16 mouse cellular contexts compared by ENCODE assay signal in genomic region chr2:152793381-152793780, GRCm38 (mm10). TPM values are rescaled to one million over a fixed set of nuclear protein-coding genes. Genes with fewer than 3 reads are reported as not detected.
DNase-seq lines count a peak whose midpoint lies in the region; ATAC-seq and TF ChIP-seq lines count a peak whose summit lies in the region.
"Had no signal": no experiment of that assay in that cellular context is flagged by ENCODE, and none has a peak within 500 bp of the region (broad histone marks: within the 10 kb centered on the region; RNA-seq: fewer than 3 reads in every experiment).

No protein-coding gene starts in this region.

- H3K27ac ChIP-seq in heart, postnatal 0 days (ENCODE audit: low read depth), result peak overlapping the region; percentile 69; the same call in 1 of the 2 replicates
- no peak overlapping the region for H3K27ac ChIP-seq in heart, embryonic 11.5 days (ENCODE audit: low read depth, low read length)
- H3K27ac ChIP-seq in thymus, adult 2 months (ENCODE audit: control insufficient read depth, insufficient read depth, low read length), result peak overlapping the region; percentile 96
- peak overlapping the region; percentile 87 for H3K27ac ChIP-seq in embryonic fibroblast, embryonic 13.5 days (ENCODE audit: insufficient read depth, low read length)
- H3K27ac ChIP-seq in midbrain, embryonic 13.5 days, result no peak overlapping the region
- H3K27ac ChIP-seq in midbrain, embryonic 11.5 days (ENCODE audit: low read depth, low read length), result no peak overlapping the region
- H3K27ac ChIP-seq: embryonic facial prominence, embryonic 15.5 days; forebrain, embryonic 12.5 days; hindbrain, embryonic 12.5 days; limb, embryonic 12.5 days had no signal

- peaks cover 3% of the 10 kb centered on the region; the same call in 1 of the 2 replicates for H3K36me3 ChIP-seq in heart, postnatal 0 days (replicated peaks; ENCODE audit: control insufficient read depth, insufficient read depth, low read length)
- no peaks in the 10 kb centered on the region for H3K36me3 ChIP-seq in heart, embryonic 11.5 days (ENCODE audit: control insufficient read depth, insufficient read depth, low read length)
- peaks cover 7% of the 10 kb centered on the region; the same call in 1 of the 2 replicates for H3K36me3 ChIP-seq in thymus, adult 2 months (ENCODE audit: control insufficient read depth, insufficient read depth, low read length)
- H3K36me3 ChIP-seq in midbrain, embryonic 13.5 days, result no peaks in the 10 kb centered on the region
- no peaks in the 10 kb centered on the region for H3K36me3 ChIP-seq in midbrain, embryonic 11.5 days (ENCODE audit: control insufficient read depth, insufficient read depth, low read length)
- H3K36me3 ChIP-seq: lung, embryonic 15.5 days had no signal

- H3K4me1 ChIP-seq in heart, postnatal 0 days (ENCODE audit: control insufficient read depth, insufficient read depth), result peaks cover 60% of the 10 kb centered on the region
- peaks cover 53% of the 10 kb centered on the region for H3K4me1 ChIP-seq in heart, embryonic 11.5 days (ENCODE audit: control insufficient read depth, insufficient read depth, low read length)
- H3K4me1 ChIP-seq in thymus, adult 2 months (replicated peaks; ENCODE audit: control insufficient read depth, insufficient read depth, low read length), result peaks cover 75% of the 10 kb centered on the region
- H3K4me1 ChIP-seq in embryonic fibroblast, embryonic 13.5 days (ENCODE audit: control insufficient read depth, insufficient read depth, low read length), result peaks cover 28% of the 10 kb centered on the region
- peaks cover 19% of the 10 kb centered on the region for H3K4me1 ChIP-seq in midbrain, embryonic 13.5 days (replicated peaks)
- H3K4me1 ChIP-seq in midbrain, embryonic 11.5 days (ENCODE audit: control insufficient read depth, insufficient read depth, low read length), result no peaks in the 10 kb centered on the region

- H3K4me2 ChIP-seq in heart, postnatal 0 days (ENCODE audit: low read depth, low read length), result no peak overlapping the region
- no peak overlapping the region for H3K4me2 ChIP-seq in heart, embryonic 11.5 days
- H3K4me2 ChIP-seq in midbrain, embryonic 13.5 days (replicated peaks), result no peak overlapping the region
- no peak overlapping the region for H3K4me2 ChIP-seq in midbrain, embryonic 11.5 days
- H3K4me2 ChIP-seq: embryonic facial prominence, embryonic 15.5 days; forebrain, embryonic 12.5 days; hindbrain, embryonic 12.5 days; limb, embryonic 12.5 days; lung, embryonic 15.5 days had no signal

- no peaks in the 10 kb centered on the region for H3K27me3 ChIP-seq in heart, postnatal 0 days (ENCODE audit: control insufficient read depth, insufficient read depth, low read length)
- H3K27me3 ChIP-seq in heart, embryonic 11.5 days (ENCODE audit: control insufficient read depth, insufficient read depth, low read length), result no peaks in the 10 kb centered on the region
- H3K27me3 ChIP-seq in thymus, adult 2 months (ENCODE audit: control insufficient read depth, insufficient read depth, low read length), result no peaks in the 10 kb centered on the region
- no peaks in the 10 kb centered on the region for H3K27me3 ChIP-seq in midbrain, embryonic 13.5 days
- no peaks in the 10 kb centered on the region for H3K27me3 ChIP-seq in midbrain, embryonic 11.5 days (ENCODE audit: control insufficient read depth, insufficient read depth, low read length)
- H3K27me3 ChIP-seq: embryonic facial prominence, embryonic 15.5 days; forebrain, embryonic 12.5 days; hindbrain, embryonic 12.5 days; limb, embryonic 12.5 days; lung, embryonic 15.5 days had no signal

- ATAC-seq in heart, postnatal 0 days (ENCODE audit: insufficient read depth, low read depth), result no peak
- ATAC-seq in heart, embryonic 11.5 days (replicated peaks; ENCODE audit: insufficient number of reproducible peaks, low FRiP score, low TSS enrichment), result no peak
- no peak for ATAC-seq in midbrain, embryonic 13.5 days
- no peak for ATAC-seq in midbrain, embryonic 11.5 days (ENCODE audit: low FRiP score)
- ATAC-seq: intestine, embryonic 16.5 days had no signal

- TF ChIP-seq EP300 in heart, postnatal 0 days (IDR thresholded peaks at IDR 0.05; ENCODE audit: low read depth), result no peak

- H3K9ac ChIP-seq in heart, postnatal 0 days (replicated peaks; ENCODE audit: low read depth, low read length), result no peak overlapping the region
- no peak overlapping the region for H3K9ac ChIP-seq in heart, embryonic 11.5 days (ENCODE audit: low read depth, low read length)
- no peak overlapping the region for H3K9ac ChIP-seq in midbrain, embryonic 13.5 days (replicated peaks)
- no peak overlapping the region for H3K9ac ChIP-seq in midbrain, embryonic 11.5 days (ENCODE audit: low read length)
- H3K9ac ChIP-seq: embryonic facial prominence, embryonic 15.5 days; forebrain, embryonic 12.5 days; hindbrain, embryonic 12.5 days; limb, embryonic 12.5 days; lung, embryonic 15.5 days had no signal

- DNase-seq in heart, postnatal 0 days (ENCODE audit: low spot score), result no peak
- no peak for DNase-seq in thymus, adult 2 months
- DNase-seq in thymus, adult 18-20 months, result no peak
- DNase-seq in midbrain, embryonic 11.5 days (ENCODE audit: low spot score, missing footprints), result no peak
- DNase-seq: adrenal gland, adult 2 months; embryo, embryonic 11 days had no signal

- no peaks in the 10 kb centered on the region for H3K9me3 ChIP-seq in heart, postnatal 0 days (replicated peaks; ENCODE audit: control insufficient read depth, low read length)
- no peaks in the 10 kb centered on the region for H3K9me3 ChIP-seq in heart, embryonic 11.5 days (replicated peaks; ENCODE audit: control insufficient read depth, low read length)
- H3K9me3 ChIP-seq in midbrain, embryonic 13.5 days, result no peaks in the 10 kb centered on the region
- no peaks in the 10 kb centered on the region for H3K9me3 ChIP-seq in midbrain, embryonic 11.5 days (ENCODE audit: control insufficient read depth, low read length)
- H3K9me3 ChIP-seq: embryonic facial prominence, embryonic 15.5 days; forebrain, embryonic 12.5 days; hindbrain, embryonic 12.5 days; limb, embryonic 12.5 days; lung, embryonic 15.5 days had no signal

- no peak for TF ChIP-seq POLR2A in thymus, adult 2 months (IDR thresholded peaks at IDR 0.05; ENCODE audit: control insufficient read depth, extremely low read depth, insufficient read depth, low read length, poor library complexity)
- no peak for TF ChIP-seq POLR2A in embryonic fibroblast, embryonic 13.5 days (IDR thresholded peaks at IDR 0.05; ENCODE audit: low read depth, low read length)

- H3K4me3 ChIP-seq in heart, postnatal 0 days (ENCODE audit: low read depth, low read length), result no peak overlapping the region
- no peak overlapping the region for H3K4me3 ChIP-seq in heart, embryonic 11.5 days (ENCODE audit: low read depth, low read length)
- H3K4me3 ChIP-seq in thymus, adult 2 months (ENCODE audit: control insufficient read depth, insufficient read depth, low read length), result no peak overlapping the region
- no peak overlapping the region for H3K4me3 ChIP-seq in embryonic fibroblast, embryonic 13.5 days (ENCODE audit: insufficient read depth, low read length)
- no peak overlapping the region for H3K4me3 ChIP-seq in midbrain, embryonic 13.5 days (replicated peaks)
- H3K4me3 ChIP-seq in midbrain, embryonic 11.5 days (ENCODE audit: low read depth, low read length), result no peak overlapping the region
- H3K4me3 ChIP-seq: embryonic facial prominence, embryonic 15.5 days; forebrain, embryonic 12.5 days; hindbrain, embryonic 12.5 days; limb, embryonic 12.5 days; lung, embryonic 15.5 days had no signal

- TF ChIP-seq CTCF in heart, postnatal 0 days (IDR thresholded peaks at IDR 0.05; ENCODE audit: low read depth), result no peak
- TF ChIP-seq CTCF in thymus, adult 2 months (IDR thresholded peaks at IDR 0.05; ENCODE audit: borderline replicate concordance, control insufficient read depth, extremely low read depth, insufficient read depth, low read length, poor library complexity), result no peak
- no peak for TF ChIP-seq CTCF in embryonic fibroblast, embryonic 13.5 days (IDR thresholded peaks at IDR 0.05; ENCODE audit: borderline replicate concordance, insufficient read depth, low read length)

- WGBS in heart, postnatal 0 days, result 74% methylated on average over 5 of the region's 5 CpGs
- WGBS in heart, embryonic 11.5 days (ENCODE audit: insufficient replicate concordance), result 63% methylated on average over 5 of the region's 5 CpGs
- WGBS in thymus, adult 2 months, result 80% methylated on average over 5 of the region's 5 CpGs
- 94% methylated on average over 5 of the region's 5 CpGs for WGBS in midbrain, embryonic 13.5 days
- 89% methylated on average over 5 of the region's 5 CpGs for WGBS in midbrain, embryonic 11.5 days

RNA-seq across cellular contexts. Expression of gene Bcl2l1, which starts 38.1 kb away (rescaled TPM):
- total RNA-seq in heart, postnatal 0 days (2014; rRNA removed; ENCODE audit: low replicate concordance), result 60.9 and 75.6 TPM in 2 replicates
- 34.5 and 35.0 TPM in 2 replicates for polyA plus RNA-seq in heart, postnatal 0 days (2015; fragmentation: Nextera tagmentation; extraction: Ambion mirVana)
- polyA plus RNA-seq in heart, embryonic 11.5 days (2014; fragmentation: Nextera tagmentation; extraction: Ambion mirVana), result 69.8 and 73.1 TPM in 2 replicates
- 205 and 207 TPM in 2 replicates for polyA plus RNA-seq in thymus, adult 2 months (2012; rRNA removed)
- 51.2 and 71.7 TPM in 2 replicates for polyA plus RNA-seq in embryonic fibroblast, embryonic 13.5 days (2011; ENCODE audit: insufficient read length, low read depth, missing spikeins)
- 190 and 195 TPM in 2 replicates for polyA plus RNA-seq in midbrain, embryonic 13.5 days (2015; fragmentation: Nextera tagmentation; extraction: Ambion mirVana)
- 120 and 125 TPM in 2 replicates for polyA plus RNA-seq in midbrain, embryonic 11.5 days (2014; fragmentation: Nextera tagmentation; extraction: Ambion mirVana)

RNA-seq across cellular contexts. Expression of gene Cox4i2, which starts 39.4 kb away (rescaled TPM):
- total RNA-seq in heart, postnatal 0 days (2014; rRNA removed; ENCODE audit: low replicate concordance), result 13.4 and 29.9 TPM in 2 replicates
- 17.0 and 21.4 TPM in 2 replicates for polyA plus RNA-seq in heart, postnatal 0 days (2015; fragmentation: Nextera tagmentation; extraction: Ambion mirVana)
- polyA plus RNA-seq in heart, embryonic 11.5 days (2014; fragmentation: Nextera tagmentation; extraction: Ambion mirVana), result 22.4 and 22.5 TPM in 2 replicates
- polyA plus RNA-seq in thymus, adult 2 months (2012; rRNA removed), result 1.6 and 1.9 TPM in 2 replicates
- 0.94 and 1.5 TPM in 2 replicates for polyA plus RNA-seq in embryonic fibroblast, embryonic 13.5 days (2011; ENCODE audit: insufficient read length, low read depth, missing spikeins)
- polyA plus RNA-seq in midbrain, embryonic 13.5 days (2015; fragmentation: Nextera tagmentation; extraction: Ambion mirVana), result 4.1 and 5.5 TPM in 2 replicates
- 2.8 and 3.7 TPM in 2 replicates for polyA plus RNA-seq in midbrain, embryonic 11.5 days (2014; fragmentation: Nextera tagmentation; extraction: Ambion mirVana)
- total RNA-seq: megakaryocyte-erythroid progenitor cell, adult 5-6 weeks had no signal

RNA-seq across cellular contexts. Expression of gene Tpx2, which starts 54.4 kb away (rescaled TPM):
- total RNA-seq in heart, postnatal 0 days (2014; rRNA removed; ENCODE audit: low replicate concordance), result 8.1 and 13.6 TPM in 2 replicates
- 15.0 and 15.1 TPM in 2 replicates for polyA plus RNA-seq in heart, postnatal 0 days (2015; fragmentation: Nextera tagmentation; extraction: Ambion mirVana)
- 81.0 and 88.3 TPM in 2 replicates for polyA plus RNA-seq in heart, embryonic 11.5 days (2014; fragmentation: Nextera tagmentation; extraction: Ambion mirVana)
- polyA plus RNA-seq in thymus, adult 2 months (2012; rRNA removed), result 16.1 and 19.1 TPM in 2 replicates
- 62.3 and 82.9 TPM in 2 replicates for polyA plus RNA-seq in embryonic fibroblast, embryonic 13.5 days (2011; ENCODE audit: insufficient read length, low read depth, missing spikeins)
- 38.7 and 46.4 TPM in 2 replicates for polyA plus RNA-seq in midbrain, embryonic 13.5 days (2015; fragmentation: Nextera tagmentation; extraction: Ambion mirVana)
- 166 and 187 TPM in 2 replicates for polyA plus RNA-seq in midbrain, embryonic 11.5 days (2014; fragmentation: Nextera tagmentation; extraction: Ambion mirVana)

RNA-seq across cellular contexts. Expression of gene Id1, which starts 57.3 kb away (rescaled TPM):
- total RNA-seq in heart, postnatal 0 days (2014; rRNA removed; ENCODE audit: low replicate concordance), result 146 and 188 TPM in 2 replicates
- polyA plus RNA-seq in heart, postnatal 0 days (2015; fragmentation: Nextera tagmentation; extraction: Ambion mirVana), result 46.7 and 59.3 TPM in 2 replicates
- polyA plus RNA-seq in heart, embryonic 11.5 days (2014; fragmentation: Nextera tagmentation; extraction: Ambion mirVana), result 95.3 and 98.1 TPM in 2 replicates
- 54.6 and 66.4 TPM in 2 replicates for polyA plus RNA-seq in thymus, adult 2 months (2012; rRNA removed)
- 49.1 and 67.7 TPM in 2 replicates for polyA plus RNA-seq in embryonic fibroblast, embryonic 13.5 days (2011; ENCODE audit: insufficient read length, low read depth, missing spikeins)
- polyA plus RNA-seq in midbrain, embryonic 13.5 days (2015; fragmentation: Nextera tagmentation; extraction: Ambion mirVana), result 32.8 and 39.4 TPM in 2 replicates
- 66.0 and 70.7 TPM in 2 replicates for polyA plus RNA-seq in midbrain, embryonic 11.5 days (2014; fragmentation: Nextera tagmentation; extraction: Ambion mirVana)
- total RNA-seq: megakaryocyte-erythroid progenitor cell, adult 5-6 weeks had no signal

Comparison
In these comparisons a context has a peak if more than half of its experiments do, and no peak if none do; other contexts are left out.
1. H3K27ac ChIP-seq: peak in heart, postnatal 0 days (single experiment), thymus, adult 2 months (single experiment) and embryonic fibroblast, embryonic 13.5 days (single experiment); none in heart, embryonic 11.5 days (single experiment), midbrain, embryonic 13.5 days (single experiment) and midbrain, embryonic 11.5 days (single experiment).